Mouse (Mus musculus): Measurements from ENCODE around the gene Polr2j. TPM values are rescaled to one million over a fixed set of nuclear protein-coding genes. Genes with fewer than 3 reads are reported as not detected.

Gene Polr2j
- polyA plus RNA-seq, 1 experiment from 2014 or later = 171 TPM

GRCm38 (mm10) chr5:136171363-136172341 is 55.2 kb downstream of the Polr2j start:
- peaks cover 2% of the 10 kb centered on the region; the same call in 1 of the 2 replicates for H3K4me1 ChIP-seq (replicated peaks; ENCODE audit: control insufficient read depth, insufficient read depth)
- peak; percentile 50 for DNase-seq (ENCODE audit: low spot score)
- H3K4me2 ChIP-seq (replicated peaks; ENCODE audit: low read depth) = peak overlapping the region; percentile 87
- H3K27ac ChIP-seq (replicated peaks) = peak overlapping the region; percentile 88
- no peak overlapping the region for H3K9ac ChIP-seq (ENCODE audit: low read length)
- whole genome bisulfite sequencing = 24% methylated on average over 17 of the region's 17 CpGs
- peak; percentile 39 for ATAC-seq (ENCODE audit: low FRiP score, low TSS enrichment)
- H3K4me3 ChIP-seq (ENCODE audit: low read depth, low read length) = peak overlapping the region; percentile 57; the same call in 1 of the 2 replicates
- H3K36me3 ChIP-seq (ENCODE audit: control insufficient read depth, insufficient read depth, low read length) = no peaks in the 10 kb centered on the region
- TF ChIP-seq CTCF (IDR thresholded peaks at IDR 0.05; ENCODE audit: low read depth) (no peak), EP300 (optimal IDR thresholded peaks at IDR 0.05) (no peak)
- H3K27me3 ChIP-seq (ENCODE audit: control insufficient read depth, insufficient read depth, low read length) = no peaks in the 10 kb centered on the region
- no peaks in the 10 kb centered on the region for H3K9me3 ChIP-seq (ENCODE audit: control insufficient read depth, low read length)

Small RNAs within 50 kb of the gene (microRNA-seq; reads per million reads assigned to microRNA genes)
- gene Mir7035 = not detected

Other genes starting within 250 kb of the Polr2j start
- gene Hspb1, start 228.7 kb upstream of the Polr2j start, polyA plus RNA-seq (2015; fragmentation: Nextera tagmentation; extraction: Ambion mirVana) = 1,235 and 1,355 TPM in 2 replicates
- 86.0 and 89.2 TPM in 2 replicates for gene Ywhag, start 182.0 kb upstream of the Polr2j start, polyA plus RNA-seq (2015; fragmentation: Nextera tagmentation; extraction: Ambion mirVana)
- 1.7 and 2.2 TPM in 2 replicates for gene Ssc4d, start 142.1 kb upstream of the Polr2j start, polyA plus RNA-seq (2015; fragmentation: Nextera tagmentation; extraction: Ambion mirVana)
- gene Zp3, start 136.5 kb upstream of the Polr2j start, polyA plus RNA-seq (2015; fragmentation: Nextera tagmentation; extraction: Ambion mirVana) = 0.07 TPM in 1 of 2 replicates, not detected in the other
- gene Dtx2, start 121.8 kb upstream of the Polr2j start, polyA plus RNA-seq (2015; fragmentation: Nextera tagmentation; extraction: Ambion mirVana) = 13.5 and 16.2 TPM in 2 replicates
- 22.8 and 27.7 TPM in 2 replicates for gene Upk3b, start 78.1 kb upstream of the Polr2j start, polyA plus RNA-seq (2015; fragmentation: Nextera tagmentation; extraction: Ambion mirVana)
- gene Upk3bl, start 62.1 kb upstream of the Polr2j start, polyA plus RNA-seq (2015; fragmentation: Nextera tagmentation; extraction: Ambion mirVana) = 27.4 and 56.0 TPM in 2 replicates
- gene Rasa4, start 32.7 kb upstream of the Polr2j start, polyA plus RNA-seq (2015; fragmentation: Nextera tagmentation; extraction: Ambion mirVana) = 4.0 and 4.7 TPM in 2 replicates
- 8.5 and 9.2 TPM in 2 replicates for gene Lrwd1, start 19.4 kb downstream of the Polr2j start, polyA plus RNA-seq (2015; fragmentation: Nextera tagmentation; extraction: Ambion mirVana)
- 9.4 and 10.3 TPM in 2 replicates for gene Alkbh4, start 19.5 kb downstream of the Polr2j start, polyA plus RNA-seq (2015; fragmentation: Nextera tagmentation; extraction: Ambion mirVana)
- 6.7 and 7.2 TPM in 2 replicates for gene Orai2, start 54.1 kb downstream of the Polr2j start, polyA plus RNA-seq (2015; fragmentation: Nextera tagmentation; extraction: Ambion mirVana)
- gene Prkrip1, start 82.3 kb downstream of the Polr2j start, polyA plus RNA-seq (2015; fragmentation: Nextera tagmentation; extraction: Ambion mirVana) = 30.6 and 34.1 TPM in 2 replicates
- 0.92 and 1.1 TPM in 2 replicates for gene Sh2b2, start 129.9 kb downstream of the Polr2j start, polyA plus RNA-seq (2015; fragmentation: Nextera tagmentation; extraction: Ambion mirVana)